Mouse (Mus musculus): Measurements from ENCODE around the gene Ints7. TPM values are rescaled to one million over a fixed set of nuclear protein-coding genes. Genes with fewer than 3 reads are reported as not detected.

The Ints7 gene
- 4.6 and 9.8 TPM in 2 replicates for polyA plus RNA-seq (2012; rRNA removed)

DNA sequence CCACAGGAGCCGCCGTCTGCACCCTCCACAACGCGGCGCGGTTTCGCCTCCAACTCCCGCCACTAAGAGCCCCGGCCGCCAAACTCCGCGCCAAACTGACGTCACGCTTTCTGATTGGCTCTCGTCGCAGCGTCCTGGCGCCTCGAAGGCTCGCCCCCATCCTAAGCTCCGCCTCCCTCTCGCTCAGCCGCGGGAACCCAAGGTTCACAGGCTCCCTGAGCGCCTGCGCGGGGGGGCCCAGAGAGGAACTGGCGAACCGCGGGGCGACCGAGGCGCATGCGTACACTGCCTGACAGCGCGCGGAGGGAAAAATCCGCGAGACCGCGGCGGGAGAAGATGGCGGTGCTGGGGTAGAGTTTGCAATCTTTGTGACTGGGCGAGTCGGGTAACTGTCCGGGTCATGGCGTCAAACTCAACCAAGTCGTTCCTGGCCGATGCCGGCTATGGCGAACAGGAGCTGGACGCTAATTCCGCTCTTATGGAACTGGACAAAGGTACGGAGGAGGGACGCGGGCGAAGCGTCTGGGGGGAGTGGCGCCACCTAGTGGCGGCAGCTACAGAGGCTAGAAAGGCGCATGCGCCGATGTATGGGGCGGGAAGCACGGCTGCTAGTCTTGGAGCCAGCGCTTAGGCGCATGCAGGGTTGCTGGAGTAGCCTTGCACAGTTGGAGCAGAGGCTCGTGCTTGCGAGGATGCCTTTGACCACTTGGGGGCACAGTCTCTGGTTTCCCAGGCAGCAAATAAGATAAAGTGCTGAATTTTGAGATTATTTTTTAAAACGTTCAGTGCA, at the start of gene Ints7, which contains the start of gene Dtl:
TSS of gene Ints7 (plus strand) at position 179 of the 790 bp plus-strand sequence.
TSS of gene Dtl (minus strand) at position 87 of the 790 bp plus-strand sequence.
- Histone ChIP-seq H3K4me1 (ENCODE audit: control insufficient read depth, insufficient read depth, insufficient read length, low read length) (no peaks in the 10 kb centered on the region; the same call in 1 of the 2 replicates), H3K36me3 (ENCODE audit: control insufficient read depth, insufficient read depth, low read length) (no peaks in the 10 kb centered on the region), H3K4me3 (ENCODE audit: low read depth, low read length) (peak within 1 kb of the TSS; percentile 88), H3K27ac (ENCODE audit: insufficient read depth, low read depth, low read length) (peak within 1 kb of the TSS; percentile 87), H3K27me3 (ENCODE audit: control insufficient read depth, insufficient read depth, low read length) (no peaks in the 10 kb centered on the region)
- WGBS = under 1% methylated on average over 70 of the region's 70 CpGs
- TF ChIP-seq CTCF (IDR thresholded peaks at IDR 0.05; ENCODE audit: extremely low read depth, insufficient read length, insufficient replicate concordance, low read depth, low read length) = peak; percentile 100
- peak; percentile 58; the same call in 1 of the 2 replicates for TF ChIP-seq POLR2A (IDR thresholded peaks at IDR 0.05; ENCODE audit: low read depth, low read length)

GRCm38 (mm10) chr1:191527089-191527488, 48.3 kb upstream of the Ints7 start:
- whole genome bisulfite sequencing = 81% methylated on average over 3 of the region's 3 CpGs
- H3K4me1 ChIP-seq (ENCODE audit: control insufficient read depth, insufficient read depth, insufficient read length, low read length) = no peaks in the 10 kb centered on the region
- no peaks in the 10 kb centered on the region for H3K27me3 ChIP-seq (ENCODE audit: control insufficient read depth, insufficient read depth, low read length)
- H3K27ac ChIP-seq (ENCODE audit: insufficient read depth, low read depth, low read length) = no peak overlapping the region
- TF ChIP-seq POLR2A (IDR thresholded peaks at IDR 0.05; ENCODE audit: low read depth, low read length) (no peak), CTCF (IDR thresholded peaks at IDR 0.05; ENCODE audit: extremely low read depth, insufficient read length, insufficient replicate concordance, low read depth, low read length) (no peak)
- no peak overlapping the region for H3K4me3 ChIP-seq (ENCODE audit: low read depth, low read length)
- no peaks in the 10 kb centered on the region for H3K36me3 ChIP-seq (ENCODE audit: control insufficient read depth, insufficient read depth, low read length)

DNA sequence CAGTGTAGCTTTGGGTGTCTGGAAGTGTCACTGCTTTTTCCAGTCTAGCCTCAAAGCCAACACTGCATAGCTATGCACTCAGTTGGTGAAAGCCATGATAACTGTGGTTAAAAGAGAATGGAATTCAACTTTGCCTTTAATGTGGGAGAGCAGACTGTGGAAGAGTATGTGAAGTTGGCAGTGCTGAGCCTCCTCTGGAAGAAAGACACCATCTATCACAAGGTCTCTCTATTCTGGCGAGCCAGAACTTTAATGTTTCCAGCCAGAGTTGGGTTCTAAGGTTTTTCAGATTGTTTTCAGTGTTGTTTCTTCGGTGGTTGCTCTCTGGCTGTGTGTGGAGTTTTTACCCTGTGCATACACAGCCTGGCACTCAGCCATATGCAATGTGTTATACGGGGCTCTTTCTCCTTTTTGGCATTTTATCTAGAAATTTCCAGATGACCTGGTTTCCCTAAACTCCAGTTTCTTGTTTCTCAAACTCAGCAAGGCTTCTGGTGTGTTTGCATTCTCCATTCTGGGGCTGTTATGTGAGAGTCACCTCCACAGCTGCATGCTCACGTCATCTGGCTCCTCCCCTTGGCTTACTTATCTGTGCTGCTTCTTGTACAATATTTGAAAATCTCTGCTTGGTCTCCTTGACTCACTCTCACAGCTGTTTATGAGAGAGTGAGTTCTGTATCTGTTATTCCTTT, 47.4 kb upstream of the Ints7 start:
- H3K4me3 ChIP-seq (ENCODE audit: low read depth, low read length) = no peak overlapping the region
- no peaks in the 10 kb centered on the region for H3K27me3 ChIP-seq (ENCODE audit: control insufficient read depth, insufficient read depth, low read length)
- TF ChIP-seq CTCF (IDR thresholded peaks at IDR 0.05; ENCODE audit: extremely low read depth, insufficient read length, insufficient replicate concordance, low read depth, low read length) (no peak), POLR2A (IDR thresholded peaks at IDR 0.05; ENCODE audit: low read depth, low read length) (no peak)
- WGBS = 51% methylated on average over 4 of the region's 4 CpGs
- H3K4me1 ChIP-seq (ENCODE audit: control insufficient read depth, insufficient read depth, insufficient read length, low read length) = no peaks in the 10 kb centered on the region
- H3K36me3 ChIP-seq (ENCODE audit: control insufficient read depth, insufficient read depth, low read length) = no peaks in the 10 kb centered on the region
- H3K27ac ChIP-seq (ENCODE audit: insufficient read depth, low read depth, low read length) = no peak overlapping the region

DNA sequence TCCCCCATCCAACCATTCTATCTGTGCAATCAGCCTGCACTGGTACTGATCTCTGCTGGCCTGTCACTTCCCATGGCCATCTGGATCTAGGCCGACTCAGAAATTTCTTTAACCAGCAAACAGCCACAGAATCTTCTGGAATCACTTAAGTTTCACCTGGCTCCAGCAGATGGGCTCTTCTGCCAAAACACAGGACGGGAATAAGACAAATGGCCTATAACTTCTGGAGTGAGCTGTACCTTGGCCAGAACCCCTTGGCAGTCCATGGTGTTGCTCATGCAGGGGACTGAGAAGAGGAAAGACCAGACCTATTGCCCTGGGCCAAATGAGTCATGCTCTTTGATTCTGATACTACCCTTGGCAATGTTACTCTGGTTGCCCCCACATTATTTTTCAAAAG, 46.0 kb upstream of the Ints7 start:
- TF ChIP-seq CTCF (IDR thresholded peaks at IDR 0.05; ENCODE audit: extremely low read depth, insufficient read length, insufficient replicate concordance, low read depth, low read length) = no peak
- Histone ChIP-seq H3K4me3 (ENCODE audit: low read depth, low read length) (no peak overlapping the region), H3K4me1 (ENCODE audit: control insufficient read depth, insufficient read depth, insufficient read length, low read length) (no peaks in the 10 kb centered on the region), H3K36me3 (ENCODE audit: control insufficient read depth, insufficient read depth, low read length) (no peaks in the 10 kb centered on the region), H3K27me3 (ENCODE audit: control insufficient read depth, insufficient read depth, low read length) (no peaks in the 10 kb centered on the region), H3K27ac (ENCODE audit: insufficient read depth, low read depth, low read length) (no peak overlapping the region)
- WGBS = 82% methylated on average over 2 of the region's 2 CpGs

- H3K36me3 ChIP-seq (ENCODE audit: control insufficient read depth, insufficient read depth, low read length) = no peaks in the 10 kb centered on the region
- no peaks in the 10 kb centered on the region for H3K4me1 ChIP-seq (ENCODE audit: control insufficient read depth, insufficient read depth, insufficient read length, low read length)
- WGBS = 47% methylated on average over 1 of the region's 1 CpGs
- no peaks in the 10 kb centered on the region for H3K27me3 ChIP-seq (ENCODE audit: control insufficient read depth, insufficient read depth, low read length)
- no peak overlapping the region for H3K27ac ChIP-seq (ENCODE audit: insufficient read depth, low read depth, low read length)
- TF ChIP-seq POLR2A (IDR thresholded peaks at IDR 0.05; ENCODE audit: low read depth, low read length) = no peak
- no peak for TF ChIP-seq CTCF (IDR thresholded peaks at IDR 0.05; ENCODE audit: extremely low read depth, insufficient read length, insufficient replicate concordance, low read depth, low read length)
- H3K4me3 ChIP-seq (ENCODE audit: low read depth, low read length) = no peak overlapping the region
Observed at GRCm38 (mm10) chr1:191531023-191531422, 44.4 kb upstream of the Ints7 start.

DNA sequence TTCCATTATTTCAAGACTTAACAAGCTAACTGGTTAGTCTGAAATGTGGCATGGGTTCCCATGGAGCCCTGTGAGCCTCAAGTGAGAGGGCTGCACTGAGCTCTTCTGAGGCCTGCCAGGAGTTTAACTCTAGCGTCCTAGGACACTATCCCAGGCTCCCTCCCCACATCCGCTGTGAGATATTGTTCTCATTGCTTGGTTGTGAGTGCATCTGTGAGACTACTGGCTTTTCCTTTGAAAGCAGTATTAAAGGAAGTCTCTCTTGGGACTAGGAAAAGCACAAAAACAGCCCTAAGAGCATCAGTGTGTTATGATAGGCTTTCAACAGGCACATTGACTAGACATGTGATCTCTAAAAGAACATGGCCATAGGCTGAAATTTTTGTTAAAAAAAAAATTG, 40.5 kb upstream of the Ints7 start:
- H3K4me3 ChIP-seq (ENCODE audit: low read depth, low read length) = no peak overlapping the region
- peaks cover 2% of the 10 kb centered on the region; the same call in 1 of the 2 replicates for H3K36me3 ChIP-seq (ENCODE audit: control insufficient read depth, insufficient read depth, low read length)
- H3K4me1 ChIP-seq (ENCODE audit: control insufficient read depth, insufficient read depth, insufficient read length, low read length) = no peaks in the 10 kb centered on the region
- no peak overlapping the region for H3K27ac ChIP-seq (ENCODE audit: insufficient read depth, low read depth, low read length)
- 84% methylated on average over 2 of the region's 2 CpGs for WGBS
- no peak for TF ChIP-seq CTCF (IDR thresholded peaks at IDR 0.05; ENCODE audit: extremely low read depth, insufficient read length, insufficient replicate concordance, low read depth, low read length)
- TF ChIP-seq POLR2A (IDR thresholded peaks at IDR 0.05; ENCODE audit: low read depth, low read length) = no peak
- H3K27me3 ChIP-seq (ENCODE audit: control insufficient read depth, insufficient read depth, low read length) = no peaks in the 10 kb centered on the region

DNA sequence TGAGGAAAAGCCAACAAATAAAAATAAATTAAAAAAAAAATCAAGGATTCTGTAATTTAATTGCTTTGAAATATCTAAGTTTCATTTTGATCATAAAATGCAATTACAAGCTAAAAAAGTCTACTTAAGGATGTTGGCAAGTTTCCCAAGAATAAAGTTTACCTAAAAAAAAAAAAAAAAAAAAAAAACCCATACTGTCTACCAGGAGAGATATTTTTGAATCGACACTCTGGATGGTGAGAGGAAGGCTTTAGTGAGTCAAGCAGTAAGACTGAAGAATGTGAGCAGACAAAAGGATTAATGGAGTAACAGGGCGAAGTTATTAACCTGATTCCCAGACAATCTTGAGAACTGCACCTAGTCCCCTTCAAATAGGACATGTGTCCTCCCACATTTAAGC, 35.1 kb upstream of the Ints7 start:
- Histone ChIP-seq H3K4me1 (ENCODE audit: control insufficient read depth, insufficient read depth, insufficient read length, low read length) (no peaks in the 10 kb centered on the region), H3K27me3 (ENCODE audit: control insufficient read depth, insufficient read depth, low read length) (no peaks in the 10 kb centered on the region), H3K27ac (ENCODE audit: insufficient read depth, low read depth, low read length) (no peak overlapping the region), H3K4me3 (ENCODE audit: low read depth, low read length) (no peak overlapping the region), H3K36me3 (ENCODE audit: control insufficient read depth, insufficient read depth, low read length) (peaks cover 6% of the 10 kb centered on the region; the same call in 1 of the 2 replicates)
- 68% methylated on average over 2 of the region's 2 CpGs for WGBS
- TF ChIP-seq POLR2A (IDR thresholded peaks at IDR 0.05; ENCODE audit: low read depth, low read length) (no peak), CTCF (IDR thresholded peaks at IDR 0.05; ENCODE audit: extremely low read depth, insufficient read length, insufficient replicate concordance, low read depth, low read length) (no peak)

All from small intestine, adult 2 months (tissue).